19 mouse cellular contexts compared by ENCODE assay signal in genomic region chr5:75589552-75590346, GRCm38 (mm10). TPM values are rescaled to one million over a fixed set of nuclear protein-coding genes. Genes with fewer than 3 reads are reported as not detected.
DNase-seq lines count a peak whose midpoint lies in the region; ATAC-seq and TF ChIP-seq lines count a peak whose summit lies in the region.
"Had no signal": no experiment of that assay in that cellular context is flagged by ENCODE, and none has a peak within 500 bp of the region (broad histone marks: within the 10 kb centered on the region; RNA-seq: fewer than 3 reads in every experiment).

No protein-coding gene starts in this region.

- DNase-seq in heart, adult 2 months, result no peak
- no peak for DNase-seq in heart, adult 9 months (ENCODE audit: low spot score in 2 of 2)
- DNase-seq in liver, postnatal 0 days, result no peak
- peak; percentile 41 for DNase-seq in ZHBTc4 (ENCODE audit: low read depth, low spot score)
- no peak for DNase-seq in left cerebral cortex, postnatal 10 days (ENCODE audit: extremely low spot score in 1 of 2, low spot score in 2 of 2)
- no peak for DNase-seq in layer of hippocampus, postnatal 14 days (ENCODE audit: low spot score in 2 of 2)
- DNase-seq: B cell, adult 2 months; cerebellum, adult 9-10 months; kidney, postnatal 36 days; right cerebral cortex, adult 18-20 months; thymus, postnatal 14 days had no signal

- H3K4me2 ChIP-seq in liver, postnatal 0 days (ENCODE audit: low read depth, low read length), result no peak overlapping the region
- H3K4me2 ChIP-seq in liver, embryonic 12.5 days, result no peak overlapping the region
- H3K4me2 ChIP-seq: heart, embryonic 15.5 days; intestine, embryonic 15.5 days; limb, embryonic 15.5 days; midbrain, embryonic 12.5 days; neural tube, embryonic 13.5 days had no signal

- ATAC-seq in liver, postnatal 0 days, result peak; percentile 48; the same call in 1 of the 2 replicates
- no peak for ATAC-seq in liver, embryonic 12.5 days
- ATAC-seq in megakaryocyte progenitor cell, adult 5-6 weeks (replicated peaks; ENCODE audit: poor library complexity), result peak; percentile 56
- ATAC-seq: intestine, embryonic 15.5 days had no signal

- TF ChIP-seq POLR2A in heart, adult 2 months (IDR thresholded peaks at IDR 0.05; ENCODE audit: insufficient read depth, low read depth, low read length), result no peak

- TF ChIP-seq CTCF in heart, adult 2 months (IDR thresholded peaks at IDR 0.05), result no peak
- TF ChIP-seq CTCF in liver, postnatal 0 days (IDR thresholded peaks at IDR 0.05; ENCODE audit: low read depth), result no peak

- H3K4me3 ChIP-seq in heart, adult 2 months, result peak overlapping the region; percentile 40
- no peak overlapping the region for H3K4me3 ChIP-seq in liver, postnatal 0 days (ENCODE audit: low read depth, low read length)
- no peak overlapping the region for H3K4me3 ChIP-seq in liver, embryonic 12.5 days
- H3K4me3 ChIP-seq: heart, embryonic 15.5 days; intestine, embryonic 15.5 days; left cerebral cortex, adult 2 months; limb, embryonic 15.5 days; midbrain, embryonic 12.5 days; neural tube, embryonic 13.5 days had no signal

- peak overlapping the region; percentile 72 for H3K27ac ChIP-seq in heart, adult 2 months
- no peak overlapping the region for H3K27ac ChIP-seq in liver, postnatal 0 days (ENCODE audit: low read depth)
- no peak overlapping the region for H3K27ac ChIP-seq in liver, embryonic 12.5 days
- H3K27ac ChIP-seq: heart, embryonic 15.5 days; intestine, embryonic 15.5 days; left cerebral cortex, adult 2 months; limb, embryonic 15.5 days; midbrain, embryonic 12.5 days; neural tube, embryonic 13.5 days had no signal

- 61% methylated on average over 15 of the region's 15 CpGs for WGBS in heart, adult 2 months
- 67% methylated on average over 15 of the region's 15 CpGs for WGBS in liver, postnatal 0 days (ENCODE audit: insufficient replicate concordance)
- WGBS in liver, embryonic 12.5 days (ENCODE audit: insufficient replicate concordance), result 66% methylated on average over 15 of the region's 15 CpGs

- H3K9ac ChIP-seq in heart, adult 2 months (ENCODE audit: low read depth, low read length), result no peak overlapping the region
- H3K9ac ChIP-seq in liver, postnatal 0 days (replicated peaks), result no peak overlapping the region
- no peak overlapping the region for H3K9ac ChIP-seq in liver, embryonic 12.5 days
- H3K9ac ChIP-seq: heart, embryonic 15.5 days; intestine, embryonic 15.5 days; limb, embryonic 15.5 days; midbrain, embryonic 12.5 days; neural tube, embryonic 13.5 days had no signal

- no peaks in the 10 kb centered on the region for H3K27me3 ChIP-seq in heart, adult 2 months (ENCODE audit: control insufficient read depth, insufficient read depth, low read length)
- no peaks in the 10 kb centered on the region for H3K27me3 ChIP-seq in liver, postnatal 0 days (ENCODE audit: insufficient read depth, low read length)
- no peaks in the 10 kb centered on the region for H3K27me3 ChIP-seq in liver, embryonic 12.5 days (replicated peaks)
- H3K27me3 ChIP-seq: heart, embryonic 15.5 days; intestine, embryonic 15.5 days; limb, embryonic 15.5 days; neural tube, embryonic 13.5 days had no signal

- no peaks in the 10 kb centered on the region for H3K9me3 ChIP-seq in liver, postnatal 0 days (ENCODE audit: low read length)
- H3K9me3 ChIP-seq in liver, embryonic 12.5 days (replicated peaks), result no peaks in the 10 kb centered on the region
- H3K9me3 ChIP-seq: heart, embryonic 15.5 days; intestine, embryonic 15.5 days; limb, embryonic 15.5 days; midbrain, embryonic 12.5 days; neural tube, embryonic 13.5 days had no signal

- no peaks in the 10 kb centered on the region for H3K36me3 ChIP-seq in heart, adult 2 months (ENCODE audit: control insufficient read depth, insufficient read depth, low read length)
- H3K36me3 ChIP-seq in liver, postnatal 0 days (replicated peaks; ENCODE audit: insufficient read depth, low read length), result no peaks in the 10 kb centered on the region
- H3K36me3 ChIP-seq in liver, embryonic 12.5 days, result peaks cover 6% of the 10 kb centered on the region; the same call in 1 of the 2 replicates
- H3K36me3 ChIP-seq: heart, embryonic 15.5 days; intestine, embryonic 15.5 days; limb, embryonic 15.5 days; midbrain, embryonic 12.5 days; neural tube, embryonic 13.5 days had no signal

- no peak for TF ChIP-seq EP300 in heart, adult 2 months (IDR thresholded peaks at IDR 0.05; ENCODE audit: insufficient read depth, low read depth, low read length)
- TF ChIP-seq EP300 in liver, postnatal 0 days (IDR thresholded peaks at IDR 0.05; ENCODE audit: low read depth), result no peak

- no peaks in the 10 kb centered on the region; the same call in 1 of the 2 replicates for H3K4me1 ChIP-seq in heart, adult 2 months (ENCODE audit: control insufficient read depth, insufficient read depth, low read length)
- H3K4me1 ChIP-seq in liver, postnatal 0 days (ENCODE audit: insufficient read depth), result no peaks in the 10 kb centered on the region; the same call in 1 of the 2 replicates
- peaks cover 44% of the 10 kb centered on the region for H3K4me1 ChIP-seq in liver, embryonic 12.5 days
- H3K4me1 ChIP-seq: heart, embryonic 15.5 days had no signal

- no peaks in the 10 kb centered on the region for H3K79me2 ChIP-seq in heart, adult 2 months (replicated peaks; ENCODE audit: control insufficient read depth, insufficient read depth, low read length)

- intact Hi-C loops in heart, adult 2 months (cut with DNase I), result loop anchor here (5.0 kb wide), 1 partner anchor 243 kb away; no protein-coding TSS in a partner anchor
- intact Hi-C loops in left cerebral cortex, postnatal 10 days (cut with DNase I), result no loop called here

RNA-seq across cellular contexts. Expression of gene Kit, which starts 15.0 kb away (rescaled TPM):
- total RNA-seq in heart, adult 2 months (2021), result 1 to 10 TPM; 2.2 to 2.8 TPM
- 5.4 and 7.0 TPM in 2 replicates for polyA plus RNA-seq in heart, adult 2 months (2012; rRNA removed)
- polyA plus RNA-seq in liver, postnatal 0 days (2015; fragmentation: Nextera tagmentation; extraction: Ambion mirVana), result 6.5 and 6.8 TPM in 2 replicates
- 25.6 and 25.8 TPM in 2 replicates for polyA plus RNA-seq in liver, embryonic 12.5 days (2016; fragmentation: Nextera tagmentation; extraction: Ambion mirVana)
- total RNA-seq in megakaryocyte progenitor cell, adult 5-6 weeks (2015), result 170 and 204 TPM in 2 replicates
- 88.1 and 106 TPM in 2 replicates for total RNA-seq in megakaryocyte progenitor cell, adult 5-6 weeks (2017)
- total RNA-seq in left cerebral cortex, postnatal 10 days (2021), result 10 to 100 TPM; 43.9 to 47.4 TPM
- total RNA-seq in layer of hippocampus, postnatal 14 days (2021), result 10 to 100 TPM; 75.9 to 81.3 TPM

Comparison
In these comparisons a context has a peak if more than half of its experiments do, and no peak if none do; other contexts are left out.
1. RNA of gene Kit, which starts 15.0 kb away (total RNA-seq): 88.1 to 204 TPM in megakaryocyte progenitor cell, adult 5-6 weeks, 75.9 to 81.3 TPM in layer of hippocampus, postnatal 14 days and 43.9 to 47.4 TPM in left cerebral cortex, postnatal 10 days; 2.2 to 2.8 TPM in heart, adult 2 months; every median in the first group is over 10 times any median in the second.